Mouse (Mus musculus) neural tube, embryonic 11.5 days (tissue): Measurements from ENCODE around the gene Tsen54. TPM values are rescaled to one million over a fixed set of nuclear protein-coding genes. Genes with fewer than 3 reads are reported as not detected.

ENCODE experiments used
- ATAC-seq: fragments of 200-750 bp; cut with Nextera tagmentation; 2 replicates; pipeline ENCODE4 v1.8.0; 2017; ENCODE audit warnings: moderate number of reproducible peaks, mild to moderate bottlenecking, moderate TSS enrichment, moderate library complexity; ENCODE audit not compliant: insufficient read depth, low FRiP score, low TSS enrichment
- DNase-seq: peaks from one replicate; pipeline ENCODE4 v3.0.0-alpha.2; 2015; ENCODE audit warnings: low spot score
- H3K27ac ChIP-seq: fragments of 300-500 bp; sonication (generic); 2 replicates; pipeline ENCODE4 v1.5.1; 2014; ENCODE audit warnings: low read depth, mild to moderate bottlenecking, low read length
- H3K27me3 ChIP-seq: fragments of 300-500 bp; sonication (generic); 2 replicates; pipeline ENCODE4 v1.6.1; 2014; ENCODE audit warnings: mild to moderate bottlenecking, low read length, mixed read lengths; ENCODE audit not compliant: control insufficient read depth, insufficient read depth
- H3K36me3 ChIP-seq: fragments of 300-500 bp; sonication (generic); 2 replicates; pipeline ENCODE4 v1.6.1; 2014; ENCODE audit warnings: mild to moderate bottlenecking, low read length, moderate library complexity, mixed read lengths; ENCODE audit not compliant: control insufficient read depth, insufficient read depth
- H3K4me1 ChIP-seq: fragments of 300-500 bp; sonication (generic); 2 replicates; pipeline ENCODE4 v1.6.1; 2014; ENCODE audit warnings: low read length, mixed read lengths; ENCODE audit not compliant: control insufficient read depth, insufficient read depth
- H3K4me2 ChIP-seq: fragments of 300-500 bp; sonication (generic); 2 replicates; pipeline ENCODE4 v1.6.1; 2014; ENCODE audit warnings: low read depth, mild to moderate bottlenecking, moderate library complexity
- H3K4me3 ChIP-seq: fragments of 300-500 bp; sonication (generic); 2 replicates; pipeline ENCODE4 v1.5.1; 2014; ENCODE audit warnings: low read depth, low read length
- H3K9ac ChIP-seq: fragments of 300-500 bp; sonication (generic); 2 replicates; pipeline ENCODE4 v1.6.1; 2014; ENCODE audit warnings: mild to moderate bottlenecking, low read length
- H3K9me3 ChIP-seq: fragments of 300-500 bp; sonication (generic); 2 replicates; pipeline ENCODE4 v1.6.1; 2016; ENCODE audit warnings: low read length; ENCODE audit not compliant: control insufficient read depth
- WGBS: fragments of 180-500 bp; shearing (Covaris S2); extraction: QIAGEN DNeasy Blood & Tissue Kit; methylation state at CpG from one replicate; pipeline ENCODE4 v1.1.7; 2014; 5-methylcytosine and 5-hydroxymethylcytosine counted together
- polyA plus RNA-seq: library from polyadenylated mRNA; unstranded; fragments of >200 nt; fragmentation: Nextera tagmentation; extraction: Ambion mirVana; gene quantifications from 2 replicates; pipeline ENCODE4 v1.2.1, GENCODE M21; 2014

Gene Tsen54
- polyA plus RNA-seq, 1 experiment from 2014 or later, result 29.8 TPM

DNA sequence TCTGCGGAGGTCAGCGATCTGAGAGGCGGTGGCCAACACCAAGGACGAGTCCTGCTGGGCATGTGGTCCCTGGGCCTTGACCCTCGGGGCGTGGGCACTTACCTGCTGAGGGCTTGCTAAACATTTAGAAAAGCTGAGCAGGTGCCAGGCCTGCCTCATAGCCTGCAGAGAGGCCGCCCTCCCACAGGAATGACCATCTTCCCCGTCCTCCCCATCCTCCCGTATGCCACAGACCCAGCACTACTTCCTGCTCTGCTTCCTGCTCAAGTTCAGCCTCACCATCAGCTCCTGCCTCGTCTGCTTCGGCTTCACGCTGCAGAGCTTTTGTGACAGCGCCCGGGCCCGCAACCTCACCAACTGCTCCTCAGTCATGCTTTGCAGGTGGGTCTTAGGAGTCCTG is 17.6 kb upstream of the Tsen54 start:
- no peak for ATAC-seq
- Histone ChIP-seq H3K27ac (no peak overlapping the region), H3K4me1 (no peaks in the 10 kb centered on the region), H3K27me3 (no peaks in the 10 kb centered on the region), H3K9ac (no peak overlapping the region), H3K4me3 (no peak overlapping the region), H3K9me3 (no peaks in the 10 kb centered on the region), H3K4me2 (no peak overlapping the region), H3K36me3 (peaks cover 35% of the 10 kb centered on the region)
- DNase-seq, result no peak
- 89% methylated on average over 15 of the region's 15 CpGs for WGBS

DNA sequence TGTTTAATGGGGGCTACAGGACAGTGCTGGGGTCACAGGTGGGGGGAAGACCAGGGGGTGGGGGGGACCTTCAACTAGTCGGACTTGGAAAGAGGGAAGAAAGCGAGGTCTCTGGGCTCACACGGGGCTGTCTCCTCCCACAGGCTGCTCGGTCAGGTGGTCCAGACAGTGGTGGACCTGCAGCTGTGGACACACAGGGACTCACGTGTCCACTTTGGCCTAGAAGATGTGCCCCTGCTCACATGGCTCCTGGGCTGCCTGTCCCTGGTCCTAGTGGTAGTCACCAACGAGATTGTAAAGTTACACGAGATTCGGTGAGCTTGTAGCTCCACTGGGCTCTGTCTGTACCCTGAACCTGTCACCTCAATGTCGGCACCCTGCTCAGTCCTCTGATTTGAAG is 16.9 kb upstream of the Tsen54 start:
- DNase-seq, result no peak
- no peak for ATAC-seq
- H3K27me3 ChIP-seq, result no peaks in the 10 kb centered on the region
- no peak overlapping the region for H3K27ac ChIP-seq
- no peaks in the 10 kb centered on the region for H3K4me1 ChIP-seq
- H3K4me2 ChIP-seq, result no peak overlapping the region
- WGBS, result 91% methylated on average over 9 of the region's 9 CpGs
- peaks cover 39% of the 10 kb centered on the region for H3K36me3 ChIP-seq
- no peak overlapping the region for H3K9ac ChIP-seq
- H3K9me3 ChIP-seq, result no peaks in the 10 kb centered on the region
- no peak overlapping the region for H3K4me3 ChIP-seq

DNA sequence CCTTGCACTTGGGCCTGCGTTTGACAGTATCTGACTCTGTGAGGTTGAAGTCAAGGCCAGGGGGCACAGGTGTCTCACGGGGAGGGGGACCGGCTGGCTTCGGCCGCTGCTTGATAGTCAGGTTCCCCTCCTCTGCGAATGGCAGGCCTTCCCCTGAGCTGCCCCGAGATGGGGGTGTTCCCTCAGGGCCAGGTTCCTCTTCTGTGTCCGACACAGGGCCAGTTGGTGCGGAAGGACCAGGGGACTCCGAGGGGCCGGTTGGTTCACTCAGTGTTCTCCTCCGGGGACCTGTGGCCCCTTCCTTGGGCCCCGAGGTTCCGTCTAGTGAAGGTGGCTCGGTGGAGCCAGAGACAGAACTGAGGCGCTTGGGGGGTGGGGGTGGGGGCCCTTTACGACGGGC is 13.5 kb upstream of the Tsen54 start:
- WGBS, result 90% methylated on average over 18 of the region's 18 CpGs
- no peaks in the 10 kb centered on the region for H3K4me1 ChIP-seq
- ATAC-seq, result no peak

DNA sequence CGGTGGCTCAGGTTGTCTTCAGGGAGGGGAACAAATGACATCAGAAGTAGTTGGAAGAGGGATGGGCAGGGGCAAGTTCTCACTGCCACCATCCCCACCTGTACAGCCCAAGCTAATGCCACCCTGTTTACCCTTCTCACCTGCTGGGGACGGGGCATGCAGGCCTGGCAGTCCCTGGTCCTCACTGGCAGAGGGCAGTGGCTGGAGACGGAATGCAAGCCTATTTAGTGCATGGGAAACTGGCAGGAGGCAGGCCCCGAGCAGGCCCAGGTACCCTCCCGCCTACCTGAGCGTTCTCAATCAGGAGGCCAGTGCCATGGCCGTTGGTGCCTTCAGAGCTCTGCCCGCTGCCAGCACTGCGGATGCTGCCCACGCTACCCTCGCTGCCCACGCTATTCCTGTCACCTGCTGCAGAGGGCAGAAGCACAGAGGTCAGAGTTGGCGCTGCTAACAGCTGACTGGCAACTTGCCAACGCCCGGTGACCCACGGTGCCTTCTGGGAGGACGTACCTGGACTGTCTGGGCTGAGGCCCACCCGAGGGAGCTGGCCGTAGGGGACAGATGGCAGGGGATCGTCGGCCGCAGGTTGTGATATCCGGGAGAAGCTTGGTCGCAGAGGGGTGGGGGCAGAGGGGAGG is 11.3 kb upstream of the Tsen54 start:
- H3K9me3 ChIP-seq, result no peaks in the 10 kb centered on the region
- WGBS, result 96% methylated on average over 24 of the region's 24 CpGs
- peaks cover under 1% of the 10 kb centered on the region for H3K4me1 ChIP-seq
- H3K27ac ChIP-seq, result no peak overlapping the region
- H3K4me3 ChIP-seq, result no peak overlapping the region
- peaks cover 30% of the 10 kb centered on the region for H3K36me3 ChIP-seq
- no peaks in the 10 kb centered on the region for H3K27me3 ChIP-seq
- H3K9ac ChIP-seq, result no peak overlapping the region
- DNase-seq (no peak), ATAC-seq (no peak)
- no peak overlapping the region for H3K4me2 ChIP-seq

More for the DNA sequence above, 13.5 kb upstream of the Tsen54 start:
- Histone ChIP-seq H3K4me3 (no peak overlapping the region), H3K36me3 (peaks cover 30% of the 10 kb centered on the region), H3K27ac (no peak overlapping the region), H3K9me3 (no peaks in the 10 kb centered on the region), H3K27me3 (no peaks in the 10 kb centered on the region), H3K9ac (no peak overlapping the region), H3K4me2 (no peak overlapping the region)
- no peak for DNase-seq

DNA sequence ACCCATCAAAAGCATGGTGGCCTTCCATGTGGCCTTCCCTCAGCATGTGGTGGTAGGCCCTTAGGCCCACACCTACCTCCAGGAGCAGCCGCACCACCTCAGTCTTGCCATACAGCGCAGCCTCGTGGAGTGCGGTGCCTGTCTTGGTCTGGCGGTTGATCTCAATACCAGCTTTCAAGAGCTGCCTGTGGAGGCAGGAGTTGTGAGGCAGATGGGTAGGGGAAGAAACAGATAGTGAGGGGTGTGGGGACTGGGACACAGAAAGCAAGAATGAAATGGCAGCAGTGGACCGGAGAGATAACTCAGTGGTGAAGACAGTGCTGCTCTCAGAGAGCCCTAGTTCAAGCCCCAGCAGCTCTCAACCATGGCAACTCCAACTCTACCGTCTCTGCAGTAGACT is 9.5 kb upstream of the Tsen54 start:
- Histone ChIP-seq H3K9me3 (no peaks in the 10 kb centered on the region), H3K4me3 (no peak overlapping the region), H3K36me3 (peaks cover 25% of the 10 kb centered on the region), H3K4me1 (peaks cover 15% of the 10 kb centered on the region), H3K4me2 (no peak overlapping the region), H3K9ac (no peak overlapping the region), H3K27me3 (no peaks in the 10 kb centered on the region), H3K27ac (no peak overlapping the region)
- WGBS, result 93% methylated on average over 7 of the region's 7 CpGs
- DNase-seq, result no peak
- ATAC-seq, result no peak

DNA sequence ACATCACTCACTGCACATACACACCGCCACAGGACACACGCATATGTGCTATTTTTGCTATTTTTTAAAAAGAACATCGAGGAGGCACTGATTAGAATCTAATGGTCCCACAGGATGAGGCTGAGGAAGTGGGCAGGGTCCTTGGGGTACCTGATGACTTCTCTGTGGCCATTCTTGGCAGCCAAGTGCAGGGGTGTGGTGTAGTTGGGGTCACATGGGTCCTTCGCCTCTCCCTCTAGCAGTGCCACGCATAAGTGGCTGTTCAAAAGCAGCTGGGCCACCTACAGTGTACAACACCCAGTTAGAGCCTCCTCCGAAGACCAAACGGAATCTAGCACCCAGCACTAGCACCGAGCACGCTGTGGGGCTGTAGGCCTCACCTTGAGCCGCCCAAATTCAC is 8.4 kb upstream of the Tsen54 start:
- Histone ChIP-seq H3K4me2 (no peak overlapping the region), H3K36me3 (peaks cover 28% of the 10 kb centered on the region), H3K27me3 (no peaks in the 10 kb centered on the region), H3K4me1 (peaks cover 15% of the 10 kb centered on the region), H3K9ac (no peak overlapping the region), H3K9me3 (no peaks in the 10 kb centered on the region), H3K4me3 (no peak overlapping the region), H3K27ac (no peak overlapping the region)
- no peak for ATAC-seq
- no peak for DNase-seq
- 96% methylated on average over 10 of the region's 10 CpGs for WGBS

DNA sequence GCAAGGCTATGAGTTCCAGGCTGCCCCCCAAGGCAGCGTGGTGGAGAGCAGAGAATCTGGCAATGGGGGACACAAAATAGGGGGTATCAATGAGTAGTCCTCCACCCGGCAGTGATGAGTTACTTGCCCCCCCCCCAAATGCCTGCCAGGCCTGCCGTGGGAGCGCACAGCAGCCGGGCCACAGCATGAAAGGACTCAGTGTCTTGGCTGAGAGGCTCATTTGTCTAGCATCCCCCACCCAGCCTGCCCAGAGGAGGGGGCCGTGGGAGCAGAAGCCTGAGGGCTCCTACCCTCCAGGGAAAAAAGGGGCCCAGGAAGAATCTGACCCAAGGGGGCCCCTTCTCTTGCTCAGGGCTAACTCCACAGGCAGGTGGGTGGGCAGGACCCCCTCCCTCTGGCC is 7.2 kb upstream of the Tsen54 start:
- DNase-seq (no peak), ATAC-seq (no peak)
- Histone ChIP-seq H3K4me3 (no peak overlapping the region), H3K27ac (no peak overlapping the region), H3K27me3 (no peaks in the 10 kb centered on the region), H3K36me3 (peaks cover 22% of the 10 kb centered on the region), H3K4me1 (peaks cover 24% of the 10 kb centered on the region), H3K9me3 (no peaks in the 10 kb centered on the region), H3K4me2 (0 out of 2 replicates have a peak overlapping the region, but pooled peaks have one; percentile 3), H3K9ac (peak overlapping the region; percentile 4; the same call in 1 of the 2 replicates)
- 74% methylated on average over 6 of the region's 6 CpGs for WGBS

DNA sequence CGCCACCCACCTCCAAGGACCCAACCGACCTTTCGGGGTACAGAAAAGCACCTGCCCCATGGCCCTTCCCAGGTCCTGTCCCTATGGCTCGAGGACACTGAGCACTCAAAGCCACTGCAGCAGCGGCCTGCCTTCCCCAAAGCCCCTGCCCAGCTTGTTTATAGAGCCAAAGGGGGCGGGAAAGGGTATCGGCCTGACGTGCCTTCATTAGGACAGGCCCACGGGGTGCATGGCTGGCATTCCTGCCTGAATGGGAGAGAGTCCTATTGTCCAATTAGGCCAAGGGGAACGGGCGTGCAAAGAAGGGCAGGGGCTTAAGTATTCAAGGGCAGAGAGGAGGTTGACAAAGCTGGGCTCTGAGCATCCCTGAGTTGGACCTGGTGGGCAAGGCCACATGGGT is 6.6 kb upstream of the Tsen54 start:
- Histone ChIP-seq H3K9ac (no peak overlapping the region; the same call in 1 of the 2 replicates), H3K4me3 (no peak overlapping the region), H3K27me3 (no peaks in the 10 kb centered on the region), H3K4me1 (peaks cover 30% of the 10 kb centered on the region), H3K9me3 (no peaks in the 10 kb centered on the region), H3K36me3 (peaks cover 18% of the 10 kb centered on the region), H3K4me2 (no peak overlapping the region), H3K27ac (0 out of 2 replicates have a peak overlapping the region, but pooled peaks have one; percentile 27)
- DNase-seq (no peak), ATAC-seq (no peak)
- WGBS, result 62% methylated on average over 11 of the region's 11 CpGs

DNA sequence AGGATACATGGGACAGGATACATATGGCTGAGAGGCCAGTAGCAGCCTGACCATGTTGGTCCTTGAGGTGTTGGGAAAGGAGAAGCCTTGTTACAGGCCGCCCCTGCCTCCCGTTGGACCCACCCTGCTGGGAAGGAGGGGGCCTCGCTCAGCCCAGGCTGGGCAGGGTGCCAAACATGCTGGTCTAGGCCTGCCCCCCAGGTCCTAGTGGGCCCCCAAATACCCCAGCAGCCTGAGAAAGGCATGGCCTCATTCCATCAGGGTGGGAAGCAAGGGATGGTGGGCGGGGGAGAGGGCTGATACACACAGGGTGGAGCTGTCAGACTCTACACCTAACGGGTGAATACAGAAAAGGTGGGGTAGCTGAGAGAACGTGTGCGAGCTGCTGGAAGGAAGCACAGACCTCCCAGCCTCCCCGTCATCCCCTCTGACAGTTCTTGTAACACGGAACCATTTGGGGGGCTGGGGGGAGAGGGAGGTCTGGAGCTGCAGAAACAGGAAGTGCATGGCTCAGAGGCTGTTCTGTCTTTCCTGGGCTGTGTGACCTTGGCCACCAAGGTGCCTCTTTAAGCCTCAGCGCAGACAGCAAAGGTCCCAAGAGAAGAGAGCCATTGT is 5.7 kb upstream of the Tsen54 start:
- Histone ChIP-seq H3K9me3 (no peaks in the 10 kb centered on the region), H3K4me2 (no peak overlapping the region), H3K4me1 (peaks cover 30% of the 10 kb centered on the region), H3K4me3 (no peak overlapping the region), H3K27ac (peak overlapping the region; percentile 39; the same call in 1 of the 2 replicates), H3K9ac (peak overlapping the region; percentile 18; the same call in 1 of the 2 replicates), H3K36me3 (peaks cover 15% of the 10 kb centered on the region), H3K27me3 (no peaks in the 10 kb centered on the region)
- WGBS, result 66% methylated on average over 10 of the region's 10 CpGs
- ATAC-seq, result no peak
- no peak for DNase-seq
